Mouse (Mus musculus) MEL (cell line): ENCODE measurements around the gene Gatb.

Experiments used
- CTCF ChIP-seq, 3 experiments: IDR thresholded peaks in 2 of 3; conservative IDR thresholded peaks in 1 of 3; 2 replicates each; pipeline ENCODE4 v1.5.1; 2011 to 2012; ENCODE audit warnings: low read length in 3 of 3, low read depth in 2 of 3, mild to moderate bottlenecking in 2 of 3, improper control_type of control experiment in 1 of 3, inconsistent platforms in 1 of 3, mixed read lengths in 1 of 3, moderate library complexity in 1 of 3; ENCODE audit not compliant: control insufficient read depth in 1 of 3, insufficient read depth in 1 of 3, poor library complexity in 1 of 3, severe bottlenecking in 1 of 3
- HCFC1 ChIP-seq: IDR thresholded peaks from 2 replicates; pipeline ENCODE4 v1.6.1; 2012; ENCODE audit warnings: low read depth, mild to moderate bottlenecking, inconsistent platforms, low read length, improper control_type of control experiment, moderate library complexity
- POLR2A ChIP-seq, 2 experiments: IDR thresholded peaks; 2 replicates each; pipeline ENCODE4 v1.6.1; 2011 to 2012; ENCODE audit warnings: low read length in 2 of 2, mild to moderate bottlenecking in 2 of 2, control low read depth in 1 of 2, improper control_type of control experiment in 1 of 2, low read depth in 1 of 2, moderate library complexity in 1 of 2; ENCODE audit not compliant: control insufficient read depth in 1 of 2, insufficient read depth in 1 of 2, poor library complexity in 1 of 2
- SIN3A ChIP-seq: IDR thresholded peaks from 2 replicates; pipeline ENCODE4 v1.6.1; 2012; ENCODE audit warnings: low read length, improper control_type of control experiment, inconsistent platforms

DNA sequence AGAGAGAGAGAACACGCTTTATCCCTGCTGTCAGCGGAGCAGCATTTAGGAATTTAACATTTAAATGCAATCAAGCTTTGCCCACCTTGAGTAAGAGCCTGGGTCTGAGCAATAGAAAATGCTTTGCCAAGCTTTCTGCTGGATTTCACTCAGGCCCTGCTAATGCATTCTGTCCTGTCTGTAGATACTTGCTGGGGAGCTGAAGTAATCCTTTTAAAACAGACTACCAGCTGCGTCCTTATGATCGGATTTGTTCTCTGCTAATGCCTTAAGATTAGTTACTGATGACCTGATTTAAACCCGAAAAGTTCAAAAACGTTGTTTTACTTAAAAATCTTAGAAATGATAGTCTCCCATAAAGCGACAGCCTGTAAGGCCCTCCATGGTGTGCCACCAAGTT is 107.2 kb downstream of the Gatb start:
- TF ChIP-seq POLR2A (IDR thresholded peaks at IDR 0.05; ENCODE audit: control insufficient read depth in 1 of 2, insufficient read depth in 1 of 2, low read depth in 1 of 2, low read length in 2 of 2, poor library complexity in 1 of 2) (no peak), CTCF (IDR thresholded peaks at IDR 0.05 in 2 of 3, conservative IDR thresholded peaks at IDR 0.05 in 1 of 3; ENCODE audit: control insufficient read depth in 1 of 3, insufficient read depth in 1 of 3, low read depth in 2 of 3, low read length in 3 of 3, poor library complexity in 1 of 3, severe bottlenecking in 1 of 3) (no peak), HCFC1 (no peak), SIN3A (no peak)
